Mouse (Mus musculus) left cerebral cortex, adult 11 months (tissue): ENCODE data around the gene Gm10324.
"Not testable (repeated sequence)": the region's sequence is repeated elsewhere in the genome, so short reads cannot be mapped to it uniquely, and the experiment has no call there.

Source experiments
- DNase-seq: peaks from one replicate; pipeline ENCODE4 v3.0.0; 2022; ENCODE audit warnings: low spot score

Gm10324 gene

GRCm38 (mm10) chr13:66119247-66119646, at the start of gene Gm10324:
TSS of gene Gm10324 (plus strand) at chr13:66119547.
- not testable (repeated sequence) for DNase-seq
